Mouse (Mus musculus) cerebellum, adult 11-12 months (tissue): Measurements from ENCODE around the gene Secisbp2l.

Experiments used
- DNase-seq: peaks from one replicate; pipeline ENCODE4 v3.0.0; 2022

Secisbp2l gene

GRCm38 (mm10) chr2:125782719-125783109 is at the start of gene Secisbp2l:
Secisbp2l (minus strand) TSS chr2:125782870.
- DNase-seq, result peak; percentile 94

GRCm38 (mm10) chr2:125829924-125830323 is 47.3 kb upstream of the Secisbp2l start:
- no peak for DNase-seq

GRCm38 (mm10) chr2:125827898-125828297 is 45.2 kb upstream of the Secisbp2l start:
- no peak for DNase-seq

DNA sequence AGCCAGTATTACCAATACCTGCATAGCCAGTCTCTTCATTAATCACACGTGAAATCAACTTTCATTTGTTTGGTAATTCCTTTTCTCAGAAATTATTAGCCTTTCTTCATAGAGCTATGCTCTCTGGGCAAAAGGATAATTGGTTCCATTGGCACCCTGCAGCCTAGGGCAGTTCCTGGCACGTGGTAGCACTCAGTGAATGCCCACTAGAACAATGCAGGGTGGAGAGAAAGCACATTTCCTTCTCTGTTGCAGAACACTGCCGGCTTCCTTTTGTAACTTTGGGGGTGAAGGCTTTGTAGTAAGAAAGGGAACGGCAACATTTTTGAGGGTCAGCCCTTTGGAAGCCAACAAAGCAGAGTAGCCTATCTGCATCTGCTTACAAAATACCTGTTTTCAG is 43.5 kb upstream of the Secisbp2l start:
- no peak for DNase-seq

- no peak for DNase-seq
Measured at GRCm38 (mm10) chr2:125820397-125820796, 37.7 kb upstream of the Secisbp2l start.

DNA sequence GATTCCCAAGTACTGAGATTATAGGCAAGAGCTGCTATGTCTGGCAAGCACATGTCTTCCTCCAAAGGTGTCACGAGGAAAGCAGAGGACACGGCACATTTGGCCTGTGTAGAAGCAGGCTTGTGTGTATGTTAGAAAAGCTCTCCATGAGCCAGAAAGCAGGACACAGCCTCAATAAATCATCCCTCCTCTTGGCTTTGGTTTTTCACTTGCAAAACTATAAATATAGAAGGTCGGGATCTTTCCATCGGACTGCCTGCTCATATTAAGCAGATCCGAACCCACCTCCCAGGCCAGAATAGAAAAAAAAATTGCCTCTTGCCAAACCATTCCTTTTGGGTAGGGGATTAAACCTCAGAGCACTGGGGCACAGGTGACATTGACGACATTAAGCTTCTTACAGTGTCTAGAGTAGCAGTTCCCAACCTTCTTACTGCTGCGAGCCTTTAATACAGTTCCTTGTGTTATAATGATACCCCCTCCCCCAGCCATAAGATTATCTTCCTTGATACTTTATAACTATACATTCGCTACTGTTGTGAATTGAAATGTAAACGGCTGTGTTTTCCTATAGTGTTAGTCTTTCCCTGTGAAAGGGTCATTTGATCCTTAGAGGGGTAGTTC is 31.4 kb upstream of the Secisbp2l start:
- DNase-seq, result no peak

DNA sequence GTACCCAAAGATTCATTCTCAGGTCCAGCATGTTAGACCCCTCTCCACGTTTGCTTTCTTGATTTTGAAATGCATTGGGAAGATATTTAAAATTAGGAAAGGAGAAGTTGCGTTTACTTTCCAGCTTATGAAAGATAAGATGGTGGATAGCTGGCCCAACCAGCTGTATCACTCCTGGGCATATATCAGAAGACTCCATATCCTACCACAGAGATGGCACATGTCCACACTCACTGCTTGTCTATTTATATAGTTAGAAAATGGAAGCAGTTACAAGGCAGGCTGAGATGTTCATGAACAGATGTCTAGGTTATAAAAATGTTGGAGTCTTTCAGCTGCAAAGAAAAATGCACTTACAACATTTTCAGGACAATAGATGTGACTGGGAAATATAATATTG is 28.7 kb upstream of the Secisbp2l start:
- DNase-seq, result no peak

- DNase-seq, result no peak
Measured at GRCm38 (mm10) chr2:125809551-125809950, 26.9 kb upstream of the Secisbp2l start.

DNA sequence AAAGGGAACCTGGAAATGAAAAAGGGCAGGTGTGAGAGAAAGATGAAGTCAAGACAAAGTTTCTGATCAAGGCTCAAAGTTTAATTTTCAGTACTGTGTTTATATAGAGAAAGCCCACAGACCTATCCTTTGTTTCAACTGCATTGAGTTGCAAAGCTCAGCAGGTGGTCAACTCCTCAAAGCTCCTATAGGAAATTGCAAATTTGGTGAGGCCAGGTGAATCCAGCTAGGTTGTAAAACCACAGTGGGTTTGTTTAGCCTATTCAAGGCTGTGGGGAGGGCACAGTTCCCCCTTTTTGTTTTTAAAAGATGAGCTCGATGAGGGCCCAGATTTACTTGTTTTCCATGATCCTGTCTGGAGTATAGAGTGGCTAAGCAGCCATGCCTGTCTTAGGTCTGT is 23.2 kb upstream of the Secisbp2l start:
- DNase-seq, result no peak

- no peak for DNase-seq
Measured at GRCm38 (mm10) chr2:125801947-125802346, 19.3 kb upstream of the Secisbp2l start.

DNA sequence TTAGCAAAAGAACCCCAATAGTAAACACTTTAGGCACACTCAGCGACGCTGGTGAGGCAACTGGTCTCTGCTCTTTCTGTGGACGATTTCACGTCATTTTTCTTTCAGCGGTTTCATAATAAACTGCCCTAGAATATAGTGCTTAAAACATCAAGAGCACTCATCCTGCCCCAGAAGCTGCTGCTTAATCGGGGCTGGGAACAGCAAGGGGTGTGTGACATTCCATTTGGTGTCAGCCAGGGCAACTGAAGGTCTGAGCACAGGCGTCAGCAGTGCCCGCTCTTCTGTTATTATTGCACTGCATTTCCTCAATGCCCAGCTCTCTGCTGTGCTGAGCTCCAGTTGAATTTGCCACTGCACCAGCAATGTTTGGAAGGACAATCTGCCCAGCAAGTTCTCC is 18.4 kb upstream of the Secisbp2l start:
- no peak for DNase-seq

DNA sequence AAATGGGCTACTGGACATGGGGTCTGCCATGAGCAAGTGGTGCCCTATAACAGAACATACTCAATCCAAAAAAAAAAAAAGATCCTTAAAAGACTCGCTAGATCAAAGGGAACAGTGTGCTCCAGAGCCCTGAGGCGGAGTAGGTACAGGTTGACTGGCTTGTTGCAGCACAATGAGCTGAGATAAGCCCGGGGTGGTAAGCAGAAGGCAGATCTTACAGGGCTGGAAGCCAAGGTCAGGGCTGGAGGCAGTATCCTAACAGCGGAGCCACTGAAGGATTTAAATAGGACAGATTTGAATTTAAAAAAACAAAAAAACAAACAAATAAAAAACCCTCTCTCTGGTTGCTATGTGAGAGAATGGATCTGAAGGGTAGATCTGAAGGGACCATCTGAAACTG is 17.8 kb upstream of the Secisbp2l start:
- peak; percentile 37 for DNase-seq

- no peak for DNase-seq
Measured at GRCm38 (mm10) chr2:125797872-125798271, 15.2 kb upstream of the Secisbp2l start.

- DNase-seq, result no peak
Measured at GRCm38 (mm10) chr2:125795118-125795517, 12.4 kb upstream of the Secisbp2l start.

DNA sequence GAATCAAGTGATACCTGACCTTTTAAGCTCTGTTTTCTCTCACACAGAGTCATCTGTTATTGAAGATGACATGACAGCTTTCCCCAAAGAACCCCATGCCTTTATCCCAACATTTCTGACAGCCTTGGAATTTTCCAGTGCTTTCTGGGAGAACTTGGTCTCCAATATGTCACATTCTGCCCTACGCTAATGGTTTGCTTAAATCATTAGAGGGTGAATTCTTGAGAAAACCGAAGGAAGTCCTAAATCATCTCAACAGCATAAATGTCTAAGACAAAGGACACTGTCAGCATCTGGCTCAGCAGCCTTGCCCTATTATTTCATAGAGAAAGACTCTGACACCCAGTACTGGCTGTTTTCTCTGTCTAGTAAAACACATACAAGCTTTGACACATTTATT is 11.5 kb upstream of the Secisbp2l start:
- DNase-seq, result no peak

GRCm38 (mm10) chr2:125792879-125793261 is 10.2 kb upstream of the Secisbp2l start:
- no peak for DNase-seq

GRCm38 (mm10) chr2:125792144-125792878 is 9.6 kb upstream of the Secisbp2l start:
- no peak for DNase-seq

- DNase-seq, result no peak
Measured at GRCm38 (mm10) chr2:125791485-125791885, 8.8 kb upstream of the Secisbp2l start.

DNA sequence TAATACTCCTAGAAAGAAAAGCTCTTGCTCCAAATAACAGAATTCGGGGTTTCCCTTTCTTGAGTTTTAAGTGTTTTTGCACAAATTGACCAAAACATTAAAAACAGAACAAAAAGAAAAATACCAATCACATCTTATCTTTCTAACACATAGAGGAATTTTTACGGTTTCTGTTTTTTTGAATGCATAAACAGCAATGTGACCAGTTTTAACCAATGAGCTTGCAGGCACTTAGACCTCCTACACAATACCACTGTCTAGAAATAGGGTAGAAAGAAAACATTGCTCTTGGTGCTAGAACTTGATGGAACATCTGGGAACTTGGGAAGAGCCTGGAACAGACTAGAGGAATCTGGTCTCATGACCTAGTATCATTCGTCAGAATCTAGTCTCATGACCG is 7.6 kb upstream of the Secisbp2l start:
- DNase-seq, result no peak

GRCm38 (mm10) chr2:125789265-125789664 is 6.6 kb upstream of the Secisbp2l start:
- no peak for DNase-seq

GRCm38 (mm10) chr2:125788785-125789184 is 6.1 kb upstream of the Secisbp2l start:
- no peak for DNase-seq

- no peak for DNase-seq
Measured at GRCm38 (mm10) chr2:125788351-125788750, 5.7 kb upstream of the Secisbp2l start.

DNA sequence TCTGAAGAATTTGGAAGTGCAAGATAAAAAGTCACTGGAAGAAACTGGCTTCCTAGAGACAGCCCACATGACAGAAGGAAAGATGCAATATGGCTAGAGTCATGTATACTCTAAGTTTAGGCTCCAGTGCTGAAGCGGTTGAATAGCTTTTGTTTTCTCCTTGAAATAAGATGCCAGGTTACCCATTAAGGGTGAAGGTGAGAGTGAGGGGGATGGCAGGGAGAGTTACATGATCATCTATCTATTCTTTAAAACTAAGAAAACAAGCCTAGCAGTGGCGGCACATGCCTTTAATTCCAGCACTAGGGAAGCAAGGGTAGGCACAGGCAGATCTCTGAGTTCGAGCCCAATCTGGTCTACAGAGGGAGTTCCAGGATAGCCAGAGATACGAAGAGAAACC is 2.4 kb upstream of the Secisbp2l start:
- no peak for DNase-seq

- DNase-seq, result no peak
Measured at GRCm38 (mm10) chr2:125784392-125784791, 1.7 kb upstream of the Secisbp2l start.

DNA sequence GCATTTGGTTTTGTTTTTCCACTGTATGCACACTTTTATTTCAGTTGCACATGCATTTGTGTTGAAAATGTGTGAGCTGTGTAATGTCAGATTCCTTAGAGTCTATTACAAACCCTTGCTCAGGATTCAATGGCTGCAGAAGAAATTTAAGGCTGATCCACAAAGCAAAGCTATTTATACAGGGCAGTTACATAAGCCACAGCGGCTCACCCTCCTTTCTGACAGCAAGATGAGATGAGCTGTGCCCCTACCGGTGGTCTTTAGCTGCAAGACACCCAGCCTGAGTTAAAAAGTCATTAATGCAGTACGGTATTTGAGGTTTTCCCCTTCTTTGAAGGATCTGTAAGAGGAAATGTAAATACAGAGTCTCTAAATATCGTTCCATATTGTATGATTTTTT is 1.2 kb upstream of the Secisbp2l start:
- no peak for DNase-seq
